Comparison of ENCODE assay signal across 12 mouse cellular contexts in the genomic region with DNA sequence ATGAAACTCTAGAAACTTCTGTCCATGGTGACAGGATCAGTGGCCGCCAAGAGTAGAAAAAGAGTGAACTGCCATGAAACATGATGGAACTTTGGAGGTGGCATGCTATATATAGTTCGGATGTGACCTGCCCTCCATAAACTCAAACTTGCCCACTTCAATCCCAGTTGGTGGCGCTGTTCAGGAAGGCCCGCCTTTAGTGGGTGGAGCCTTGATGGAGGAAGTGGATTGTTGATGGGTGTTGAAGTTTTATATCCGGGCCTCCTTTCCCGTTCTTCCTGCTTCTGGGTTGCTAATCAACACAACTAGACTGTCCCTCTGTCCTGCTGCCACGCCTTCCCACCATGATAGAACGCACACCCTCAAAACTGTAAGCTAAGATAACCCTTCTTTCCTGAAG. TPM values are rescaled to one million over a fixed set of nuclear protein-coding genes. Genes with fewer than 3 reads are reported as not detected.
DNase-seq lines count a peak whose midpoint lies in the region; ATAC-seq and TF ChIP-seq lines count a peak whose summit lies in the region.
"Had no signal": no experiment of that assay in that cellular context is flagged by ENCODE, and none has a peak within 500 bp of the region (broad histone marks: within the 10 kb centered on the region; RNA-seq: fewer than 3 reads in every experiment).

No protein-coding gene starts in this region.

- H3K4me2 ChIP-seq in kidney, embryonic 14.5 days (replicated peaks; ENCODE audit: low read depth, low read length) = no peak overlapping the region
- H3K4me2 ChIP-seq in lung, embryonic 15.5 days = 0 out of 2 replicates have a peak overlapping the region, but pooled peaks have one; percentile 10
- no peak overlapping the region for H3K4me2 ChIP-seq in heart, embryonic 12.5 days
- H3K4me2 ChIP-seq: limb, embryonic 13.5 days had no signal

- no peaks in the 10 kb centered on the region for H3K9me3 ChIP-seq in kidney, embryonic 14.5 days (ENCODE audit: control insufficient read depth, low read length)
- H3K9me3 ChIP-seq in E14TG2a.4 (ENCODE audit: low read length) = 0 out of 2 replicates have a peak, but pooled peaks cover 3% of the 10 kb centered on the region
- H3K9me3 ChIP-seq in lung, embryonic 15.5 days = no peaks in the 10 kb centered on the region
- no peaks in the 10 kb centered on the region for H3K9me3 ChIP-seq in limb, embryonic 10.5 days (replicated peaks)
- H3K9me3 ChIP-seq in heart, embryonic 12.5 days (replicated peaks) = no peaks in the 10 kb centered on the region
- H3K9me3 ChIP-seq: limb, embryonic 13.5 days had no signal

- peaks cover 28% of the 10 kb centered on the region for H3K27me3 ChIP-seq in kidney, embryonic 14.5 days (ENCODE audit: control insufficient read depth, insufficient read depth, low read length)
- peaks cover 35% of the 10 kb centered on the region for H3K27me3 ChIP-seq in E14TG2a.4 (ENCODE audit: insufficient read depth, low read length)
- H3K27me3 ChIP-seq in lung, embryonic 15.5 days = peaks cover 18% of the 10 kb centered on the region
- peaks cover 58% of the 10 kb centered on the region for H3K27me3 ChIP-seq in limb, embryonic 10.5 days (ENCODE audit: low read depth, poor library complexity, severe bottlenecking)
- H3K27me3 ChIP-seq in heart, embryonic 12.5 days (replicated peaks) = peaks cover 34% of the 10 kb centered on the region

- no peak overlapping the region for H3K9ac ChIP-seq in kidney, embryonic 14.5 days (ENCODE audit: low read depth, low read length)
- no peak overlapping the region for H3K9ac ChIP-seq in lung, embryonic 15.5 days
- H3K9ac ChIP-seq in heart, embryonic 12.5 days = no peak overlapping the region

- no peaks in the 10 kb centered on the region for H3K4me1 ChIP-seq in kidney, embryonic 14.5 days (ENCODE audit: control insufficient read depth, insufficient read depth, low read length)
- H3K4me1 ChIP-seq in E14TG2a.4 (replicated peaks; ENCODE audit: low read depth, low read length) = peaks cover 29% of the 10 kb centered on the region
- H3K4me1 ChIP-seq in lung, embryonic 15.5 days = peaks cover 6% of the 10 kb centered on the region; the same call in 1 of the 2 replicates
- H3K4me1 ChIP-seq in limb, embryonic 10.5 days = peaks cover 14% of the 10 kb centered on the region
- 0 out of 2 replicates have a peak, but pooled peaks cover 6% of the 10 kb centered on the region for H3K4me1 ChIP-seq in heart, embryonic 12.5 days (replicated peaks)
- H3K4me1 ChIP-seq: limb, embryonic 13.5 days had no signal

- WGBS in kidney, embryonic 14.5 days = 40% methylated on average over 8 of the region's 8 CpGs
- WGBS in lung, embryonic 15.5 days = 31% methylated on average over 8 of the region's 8 CpGs
- 31% methylated on average over 8 of the region's 8 CpGs for WGBS in limb, embryonic 10.5 days
- 31% methylated on average over 8 of the region's 8 CpGs for WGBS in heart, embryonic 12.5 days

- intact Hi-C loops in gastrocnemius, postnatal 36 days (cut with DNase I) = no loop called here

- no peak for ATAC-seq in kidney, embryonic 14.5 days (ENCODE audit: low FRiP score, low TSS enrichment)
- ATAC-seq in lung, embryonic 15.5 days (ENCODE audit: borderline replicate concordance, extremely low read depth, low FRiP score, low TSS enrichment) = no peak
- ATAC-seq in heart, embryonic 12.5 days (ENCODE audit: insufficient number of reproducible peaks, low FRiP score) = no peak

- H3K27ac ChIP-seq in kidney, embryonic 14.5 days (ENCODE audit: low read depth, low read length) = no peak overlapping the region
- H3K27ac ChIP-seq in lung, embryonic 15.5 days = no peak overlapping the region
- no peak overlapping the region for H3K27ac ChIP-seq in limb, embryonic 10.5 days
- H3K27ac ChIP-seq in heart, embryonic 12.5 days (ENCODE audit: poor library complexity, severe bottlenecking) = no peak overlapping the region
- H3K27ac ChIP-seq: gastrocnemius, adult 2 months; limb, embryonic 13.5 days had no signal

- TF ChIP-seq CTCF in E14TG2a.4 (conservative IDR thresholded peaks at IDR 0.05; ENCODE audit: low read length) = peak; percentile 33

- peak; percentile 8 for DNase-seq in kidney, postnatal 14 days
- DNase-seq in ZHBTc4 (ENCODE audit: low read depth, low spot score) = peak; percentile 82
- no peak for DNase-seq in limb, embryonic 10.5 days (ENCODE audit: low spot score)
- DNase-seq in gastrocnemius, postnatal 36 days = no peak
- DNase-seq: adrenal gland, postnatal 36 days; gastrocnemius, adult 2 months had no signal

- no peak overlapping the region for H3K4me3 ChIP-seq in kidney, embryonic 14.5 days (ENCODE audit: low read length)
- peak overlapping the region; percentile 57; the same call in 1 of the 2 replicates for H3K4me3 ChIP-seq in E14TG2a.4 (replicated peaks; ENCODE audit: low read length)
- H3K4me3 ChIP-seq in lung, embryonic 15.5 days = no peak overlapping the region
- H3K4me3 ChIP-seq in limb, embryonic 10.5 days = no peak overlapping the region
- H3K4me3 ChIP-seq in heart, embryonic 12.5 days = no peak overlapping the region

- H3K36me3 ChIP-seq in kidney, embryonic 14.5 days (ENCODE audit: control insufficient read depth, insufficient read depth, low read length) = no peaks in the 10 kb centered on the region
- H3K36me3 ChIP-seq in E14TG2a.4 (ENCODE audit: insufficient read depth, low read length) = no peaks in the 10 kb centered on the region
- no peaks in the 10 kb centered on the region for H3K36me3 ChIP-seq in lung, embryonic 15.5 days
- no peaks in the 10 kb centered on the region for H3K36me3 ChIP-seq in limb, embryonic 10.5 days
- H3K36me3 ChIP-seq in heart, embryonic 12.5 days = no peaks in the 10 kb centered on the region
- H3K36me3 ChIP-seq: limb, embryonic 13.5 days had no signal

RNA-seq across cellular contexts. Expression of a gene that starts 32.8 kb away (rescaled TPM):
- polyA plus RNA-seq in kidney, embryonic 14.5 days (2014; fragmentation: Nextera tagmentation; extraction: Ambion mirVana) = 5.2 and 8.7 TPM in 2 replicates
- polyA plus RNA-seq in lung, embryonic 15.5 days (2015; fragmentation: Nextera tagmentation; extraction: Ambion mirVana) = 8.9 and 10.2 TPM in 2 replicates
- 0.49 and 0.58 TPM in 2 replicates for polyA plus RNA-seq in limb, embryonic 10.5 days (2016; fragmentation: Nextera tagmentation; extraction: Ambion mirVana)
- under 1 TPM; 0.17 to 0.28 TPM for total RNA-seq in gastrocnemius, postnatal 36 days (2021)
- 1.3 and 1.5 TPM in 2 replicates for polyA plus RNA-seq in heart, embryonic 12.5 days (2016; fragmentation: Nextera tagmentation; extraction: Ambion mirVana)

RNA-seq across cellular contexts. Expression of a gene that starts 45.2 kb away (rescaled TPM):
- polyA plus RNA-seq in kidney, embryonic 14.5 days (2014; fragmentation: Nextera tagmentation; extraction: Ambion mirVana) = not detected in 2 replicates
- polyA plus RNA-seq in lung, embryonic 15.5 days (2015; fragmentation: Nextera tagmentation; extraction: Ambion mirVana) = 0.05 TPM in 1 of 2 replicates, not detected in the other
- polyA plus RNA-seq in limb, embryonic 10.5 days (2016; fragmentation: Nextera tagmentation; extraction: Ambion mirVana) = 0.05 and 0.11 TPM in 2 replicates
- not detected for total RNA-seq in gastrocnemius, postnatal 36 days (2021)
- polyA plus RNA-seq in heart, embryonic 12.5 days (2016; fragmentation: Nextera tagmentation; extraction: Ambion mirVana) = 0.04 TPM in 1 of 2 replicates, not detected in the other
- total RNA-seq: adrenal gland, postnatal 36 days; gastrocnemius, adult 2 months had no signal
- polyA plus RNA-seq: inflammation-experienced regulatory T-cells, adult 6 months; limb, embryonic 13.5 days had no signal

Comparison
In these comparisons a context has a peak if more than half of its experiments do, and no peak if none do; other contexts are left out.
1. DNase-seq: peak in kidney, postnatal 14 days (single experiment) and ZHBTc4 (single experiment); none in limb, embryonic 10.5 days (single experiment) and gastrocnemius, postnatal 36 days (0 of 2).